Mouse (Mus musculus) intestine, embryonic 14.5 days (tissue): ENCODE data around the gene Sirt2. TPM values are rescaled to one million over a fixed set of nuclear protein-coding genes. Genes with fewer than 3 reads are reported as not detected.

Source experiments
- ATAC-seq: fragments of 200-750 bp; cut with Nextera tagmentation; replicated peaks from 2 replicates; pipeline ENCODE4 v1.8.0; 2017; ENCODE audit warnings: low read depth, moderate number of reproducible peaks, moderate TSS enrichment, moderate library complexity; ENCODE audit not compliant: low FRiP score, low TSS enrichment
- DNase-seq: peaks from one replicate; pipeline ENCODE4 v3.0.0-alpha.2; 2018; ENCODE audit warnings: low spot score
- H3K27ac ChIP-seq: fragments of 300-500 bp; sonication (generic); 2 replicates; pipeline ENCODE4 v1.5.1; 2014; ENCODE audit warnings: low read depth, mild to moderate bottlenecking, control low read depth
- H3K27me3 ChIP-seq: fragments of 300-500 bp; sonication (generic); replicated peaks from 2 replicates; pipeline ENCODE4 v1.6.1; 2014; ENCODE audit warnings: low read length, control low read depth; ENCODE audit not compliant: control insufficient read depth, insufficient read depth
- H3K36me3 ChIP-seq: fragments of 300-500 bp; sonication (generic); 2 replicates; pipeline ENCODE4 v1.6.1; 2014; ENCODE audit warnings: low read length, control low read depth; ENCODE audit not compliant: control insufficient read depth, insufficient read depth
- H3K4me1 ChIP-seq: fragments of 300-500 bp; sonication (generic); replicated peaks from 2 replicates; pipeline ENCODE4 v1.6.1; 2014; ENCODE audit warnings: low read length, control low read depth, mixed read lengths; ENCODE audit not compliant: control insufficient read depth, insufficient read depth
- H3K4me2 ChIP-seq: fragments of 300-500 bp; sonication (generic); 2 replicates; pipeline ENCODE4 v1.6.1; 2014; ENCODE audit warnings: low read length
- H3K4me3 ChIP-seq: fragments of 300-500 bp; sonication (generic); 2 replicates; pipeline ENCODE4 v1.5.1; 2014; ENCODE audit warnings: low read depth, low read length, control low read depth, mixed read lengths
- H3K9ac ChIP-seq: fragments of 300-500 bp; sonication (generic); 2 replicates; pipeline ENCODE4 v1.6.1; 2014; ENCODE audit warnings: mild to moderate bottlenecking, low read length
- H3K9me3 ChIP-seq: fragments of 300-500 bp; sonication (generic); 2 replicates; pipeline ENCODE4 v1.6.1; 2016; ENCODE audit warnings: low read length, control low read depth; ENCODE audit not compliant: control insufficient read depth
- WGBS: fragments of 180-500 bp; shearing (Covaris S2); extraction: QIAGEN DNeasy Blood & Tissue Kit; methylation state at CpG from one replicate; pipeline ENCODE4 v1.1.7; 2014; 5-methylcytosine and 5-hydroxymethylcytosine counted together
- polyA plus RNA-seq: library from polyadenylated mRNA; unstranded; fragments of >200 nt; fragmentation: Nextera tagmentation; extraction: Ambion mirVana; gene quantifications from 2 replicates; pipeline ENCODE4 v1.2.1, GENCODE M21; 2014

Sirt2 gene
- polyA plus RNA-seq, 1 experiment from 2014 or later = 56.8 TPM

DNA sequence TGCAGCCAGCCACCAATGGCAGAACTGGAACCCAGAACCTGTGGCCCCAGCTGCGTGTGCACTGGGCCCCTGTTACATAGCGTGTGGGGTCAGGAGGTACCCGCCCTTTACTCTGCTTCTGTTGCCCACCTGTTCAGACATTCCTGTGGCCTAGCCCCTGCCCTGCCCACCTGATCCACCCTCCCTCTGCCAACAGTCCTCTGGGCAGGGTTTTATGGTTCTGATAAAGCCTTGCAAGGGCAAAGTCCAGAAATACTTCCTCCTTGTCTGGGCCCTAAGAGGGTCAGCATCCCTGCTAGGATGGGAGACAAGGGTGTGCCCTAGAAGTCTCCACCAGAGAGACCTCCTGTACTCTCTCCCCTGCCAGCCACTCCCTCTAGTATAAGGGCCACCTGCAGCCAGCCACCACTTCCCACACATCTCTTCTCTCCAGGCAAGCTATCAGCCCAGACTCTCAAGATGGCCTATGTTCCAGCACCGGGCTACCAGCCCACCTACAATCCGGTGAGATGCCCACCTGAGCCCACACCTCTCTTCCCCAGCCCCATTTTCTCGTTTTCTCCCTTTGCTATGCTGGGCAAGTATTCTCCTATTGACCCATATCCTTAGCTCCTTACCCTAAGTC lies 67.3 kb downstream of the Sirt2 start, which contains the start of gene Lgals4:
TSS of gene Lgals4 (plus strand) at position 132 of the 625 bp plus-strand sequence.
- Histone ChIP-seq H3K27ac (peak within 1 kb of the TSS; percentile 69), H3K4me3 (peak within 1 kb of the TSS; percentile 26), H3K9ac (peak within 1 kb of the TSS; percentile 40), H3K9me3 (no peaks in the 10 kb centered on the region), H3K4me1 (no peaks in the 10 kb centered on the region), H3K27me3 (no peaks in the 10 kb centered on the region), H3K4me2 (peak within 1 kb of the TSS; percentile 42), H3K36me3 (peaks cover 12% of the 10 kb centered on the region)
- WGBS = 70% methylated on average over 6 of the region's 6 CpGs
- ATAC-seq = peak; percentile 85
- no peak for DNase-seq

DNA sequence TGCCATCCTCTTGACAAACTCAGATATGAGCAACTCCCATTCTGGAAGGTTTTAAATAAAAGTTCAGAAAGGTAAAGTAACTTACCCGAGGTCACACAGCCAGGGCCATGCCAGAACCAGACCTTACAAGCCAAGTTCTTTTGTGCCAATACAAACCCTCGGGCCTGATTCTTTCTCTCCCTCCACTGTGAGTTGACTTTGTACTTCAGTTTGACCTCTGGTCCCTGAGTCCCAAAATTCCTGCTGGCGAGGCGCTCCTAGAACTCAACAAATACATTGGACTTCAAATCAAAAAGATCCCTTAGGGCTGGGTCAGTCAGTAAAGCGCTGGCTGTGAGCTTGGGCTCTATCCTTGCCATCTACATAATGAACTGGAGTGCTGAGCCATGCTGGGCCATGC lies 70.4 kb downstream of the Sirt2 start:
- H3K27me3 ChIP-seq = no peaks in the 10 kb centered on the region
- H3K4me2 ChIP-seq = 0 out of 2 replicates have a peak overlapping the region, but pooled peaks have one; percentile 9
- H3K27ac ChIP-seq = 0 out of 2 replicates have a peak overlapping the region, but pooled peaks have one; percentile 1
- H3K9me3 ChIP-seq = no peaks in the 10 kb centered on the region
- WGBS = 81% methylated on average over 5 of the region's 5 CpGs
- 0 out of 2 replicates have a peak, but pooled peaks cover 4% of the 10 kb centered on the region for H3K36me3 ChIP-seq
- H3K4me3 ChIP-seq = no peak overlapping the region
- no peak for ATAC-seq
- DNase-seq = no peak
- no peak overlapping the region for H3K9ac ChIP-seq
- no peaks in the 10 kb centered on the region for H3K4me1 ChIP-seq

Other genes with a start within 250 kb of the Sirt2 start
- gene Ifnl3, start 243.9 kb upstream of the Sirt2 start, polyA plus RNA-seq = not detected in 2 replicates
- gene Sycn, start 225.8 kb upstream of the Sirt2 start, polyA plus RNA-seq = 15.7 and 17.9 TPM in 2 replicates
- gene Nccrp1, start 219.5 kb upstream of the Sirt2 start, polyA plus RNA-seq = not detected in 2 replicates
- gene Samd4b, start 168.6 kb upstream of the Sirt2 start, polyA plus RNA-seq = 26.7 and 27.7 TPM in 2 replicates
- 50.2 and 50.8 TPM in 2 replicates for gene Pak4, start 168.6 kb upstream of the Sirt2 start, polyA plus RNA-seq
- gene Acp7, start 135.4 kb upstream of the Sirt2 start, polyA plus RNA-seq = not detected in 2 replicates
- 2.8 and 3.8 TPM in 2 replicates for gene Fbxo27, start 73.9 kb upstream of the Sirt2 start, polyA plus RNA-seq
- gene Fbxo17, start 49.9 kb upstream of the Sirt2 start, polyA plus RNA-seq = 6.2 and 7.6 TPM in 2 replicates
- gene Mrps12, start 24.9 kb upstream of the Sirt2 start, polyA plus RNA-seq = 152 and 157 TPM in 2 replicates
- gene Sars2, start 24.7 kb upstream of the Sirt2 start, polyA plus RNA-seq = 27.1 and 30.2 TPM in 2 replicates
- not detected in 2 replicates for gene Ccer2, start 10.6 kb upstream of the Sirt2 start, polyA plus RNA-seq
- gene Nfkbib, start 777 bp downstream of the Sirt2 start, polyA plus RNA-seq = 38.7 and 41.8 TPM in 2 replicates
- gene Rinl, start 22.2 kb downstream of the Sirt2 start, polyA plus RNA-seq = 3.5 and 4.3 TPM in 2 replicates
- 232 and 241 TPM in 2 replicates for gene Hnrnpl, start 41.8 kb downstream of the Sirt2 start, polyA plus RNA-seq
- gene Ech1, start 58.5 kb downstream of the Sirt2 start, polyA plus RNA-seq = 188 and 194 TPM in 2 replicates
- 604 and 737 TPM in 2 replicates for gene Lgals4, start 67.1 kb downstream of the Sirt2 start, polyA plus RNA-seq
- gene Lgals7, start 97.1 kb downstream of the Sirt2 start, polyA plus RNA-seq = 0.42 and 0.58 TPM in 2 replicates
- 0.23 and 0.44 TPM in 2 replicates for gene Capn12, start 114.7 kb downstream of the Sirt2 start, polyA plus RNA-seq
- 298 and 300 TPM in 2 replicates for gene Actn4, start 195.6 kb downstream of the Sirt2 start, polyA plus RNA-seq
- gene Eif3k, start 215.1 kb downstream of the Sirt2 start, polyA plus RNA-seq = 444 and 452 TPM in 2 replicates
- gene Map4k1, start 215.3 kb downstream of the Sirt2 start, polyA plus RNA-seq = 10.0 and 11.6 TPM in 2 replicates